Mouse (Mus musculus) hindbrain, embryonic 11.5 days (tissue): ENCODE results near the gene Ccdc69. TPM values are rescaled to one million over a fixed set of nuclear protein-coding genes. Genes with fewer than 3 reads are reported as not detected.

ENCODE experiments used
- ATAC-seq: fragments of 200-750 bp; cut with Nextera tagmentation; 2 replicates; pipeline ENCODE4 v1.8.0; 2017; ENCODE audit warnings: mild to moderate bottlenecking, moderate TSS enrichment, moderate library complexity; ENCODE audit not compliant: low FRiP score
- DNase-seq: peaks from one replicate; pipeline ENCODE4 v3.0.0-alpha.2; 2015; ENCODE audit warnings: low spot score
- H3K27ac ChIP-seq: fragments of 300-500 bp; sonication (generic); 2 replicates; pipeline ENCODE4 v1.5.1; 2014; ENCODE audit warnings: mild to moderate bottlenecking, low read depth, low read length
- H3K27me3 ChIP-seq: fragments of 300-500 bp; sonication (generic); 2 replicates; pipeline ENCODE4 v1.6.1; 2014; ENCODE audit warnings: mild to moderate bottlenecking, low read length, moderate library complexity, mixed read lengths; ENCODE audit not compliant: control insufficient read depth, insufficient read depth
- H3K36me3 ChIP-seq: fragments of 300-500 bp; sonication (generic); 2 replicates; pipeline ENCODE4 v1.6.1; 2014; ENCODE audit warnings: mild to moderate bottlenecking, low read length, moderate library complexity, mixed read lengths; ENCODE audit not compliant: control insufficient read depth, insufficient read depth
- H3K4me1 ChIP-seq: fragments of 300-500 bp; sonication (generic); replicated peaks from 2 replicates; pipeline ENCODE4 v1.6.1; 2014; ENCODE audit warnings: low read length, mixed read lengths; ENCODE audit not compliant: control insufficient read depth, insufficient read depth
- H3K4me2 ChIP-seq: fragments of 300-500 bp; sonication (generic); replicated peaks from 2 replicates; pipeline ENCODE4 v1.6.1; 2014; ENCODE audit warnings: mild to moderate bottlenecking, low read depth, low read length
- H3K4me3 ChIP-seq: fragments of 300-500 bp; sonication (generic); 2 replicates; pipeline ENCODE4 v1.5.1; 2014; ENCODE audit warnings: low read depth, low read length
- H3K9ac ChIP-seq: fragments of 300-500 bp; sonication (generic); 2 replicates; pipeline ENCODE4 v1.6.1; 2014; ENCODE audit warnings: low read depth, low read length
- H3K9me3 ChIP-seq: fragments of 300-500 bp; sonication (generic); 2 replicates; pipeline ENCODE4 v1.6.1; 2016; ENCODE audit warnings: low read length; ENCODE audit not compliant: control insufficient read depth
- WGBS: fragments of 180-500 bp; shearing (Covaris S2); extraction: QIAGEN DNeasy Blood & Tissue Kit; methylation state at CpG from one replicate; pipeline ENCODE4 v1.1.7; 2014; 5-methylcytosine and 5-hydroxymethylcytosine counted together
- polyA plus RNA-seq: library from polyadenylated mRNA; unstranded; fragments of >200 nt; fragmentation: Nextera tagmentation; extraction: Ambion mirVana; gene quantifications from 2 replicates; pipeline ENCODE4 v1.2.1, GENCODE M21; 2014

The Ccdc69 gene
- polyA plus RNA-seq, 1 experiment from 2014 or later = 0.36 TPM

- no peak for ATAC-seq
- Histone ChIP-seq H3K36me3 (no peaks in the 10 kb centered on the region), H3K4me1 (no peaks in the 10 kb centered on the region), H3K4me3 (no peak overlapping the region), H3K27ac (no peak overlapping the region), H3K27me3 (no peaks in the 10 kb centered on the region), H3K9ac (no peak overlapping the region), H3K4me2 (no peak overlapping the region), H3K9me3 (no peaks in the 10 kb centered on the region)
- WGBS = 68% methylated on average over 7 of the region's 7 CpGs
- DNase-seq = no peak
Measured at GRCm38 (mm10) chr11:55113209-55113860, 35.4 kb upstream of the Ccdc69 start.

- ATAC-seq = no peak
- no peak overlapping the region for H3K27ac ChIP-seq
- whole genome bisulfite sequencing = 80% methylated on average over 7 of the region's 7 CpGs
Measured at GRCm38 (mm10) chr11:55110566-55111169, 32.7 kb upstream of the Ccdc69 start.

GRCm38 (mm10) chr11:55109521-55110300 is 31.8 kb upstream of the Ccdc69 start:
- no peak for ATAC-seq
- no peak for DNase-seq
- Histone ChIP-seq H3K4me3 (no peak overlapping the region), H3K27me3 (no peaks in the 10 kb centered on the region), H3K9me3 (no peaks in the 10 kb centered on the region), H3K36me3 (no peaks in the 10 kb centered on the region), H3K9ac (no peak overlapping the region), H3K27ac (no peak overlapping the region), H3K4me2 (no peak overlapping the region), H3K4me1 (no peaks in the 10 kb centered on the region)
- WGBS = 96% methylated on average over 7 of the region's 7 CpGs

More at GRCm38 (mm10) chr11:55110566-55111169, 32.7 kb upstream of the Ccdc69 start:
- Histone ChIP-seq H3K4me1 (no peaks in the 10 kb centered on the region), H3K36me3 (no peaks in the 10 kb centered on the region), H3K27me3 (no peaks in the 10 kb centered on the region), H3K4me2 (no peak overlapping the region), H3K9ac (no peak overlapping the region), H3K4me3 (no peak overlapping the region), H3K9me3 (no peaks in the 10 kb centered on the region)
- no peak for DNase-seq

- Histone ChIP-seq H3K36me3 (no peaks in the 10 kb centered on the region), H3K27me3 (no peaks in the 10 kb centered on the region), H3K9me3 (no peaks in the 10 kb centered on the region), H3K4me1 (no peaks in the 10 kb centered on the region), H3K9ac (no peak overlapping the region), H3K4me2 (no peak overlapping the region), H3K4me3 (no peak overlapping the region), H3K27ac (no peak overlapping the region)
- no peak for DNase-seq
- no peak for ATAC-seq
- WGBS = 80% methylated on average over 1 of the region's 1 CpGs
Measured at GRCm38 (mm10) chr11:55106636-55107035, 28.7 kb upstream of the Ccdc69 start.

- no peak overlapping the region for H3K9ac ChIP-seq
- H3K9me3 ChIP-seq = no peaks in the 10 kb centered on the region
- H3K4me1 ChIP-seq = no peaks in the 10 kb centered on the region
- ATAC-seq (no peak), DNase-seq (no peak)
- no peaks in the 10 kb centered on the region for H3K36me3 ChIP-seq
- no peak overlapping the region for H3K4me2 ChIP-seq
- H3K4me3 ChIP-seq = no peak overlapping the region
- no peaks in the 10 kb centered on the region for H3K27me3 ChIP-seq
- no peak overlapping the region for H3K27ac ChIP-seq
- 82% methylated on average over 4 of the region's 4 CpGs for WGBS
Measured at GRCm38 (mm10) chr11:55105389-55105788, 27.5 kb upstream of the Ccdc69 start.

DNA sequence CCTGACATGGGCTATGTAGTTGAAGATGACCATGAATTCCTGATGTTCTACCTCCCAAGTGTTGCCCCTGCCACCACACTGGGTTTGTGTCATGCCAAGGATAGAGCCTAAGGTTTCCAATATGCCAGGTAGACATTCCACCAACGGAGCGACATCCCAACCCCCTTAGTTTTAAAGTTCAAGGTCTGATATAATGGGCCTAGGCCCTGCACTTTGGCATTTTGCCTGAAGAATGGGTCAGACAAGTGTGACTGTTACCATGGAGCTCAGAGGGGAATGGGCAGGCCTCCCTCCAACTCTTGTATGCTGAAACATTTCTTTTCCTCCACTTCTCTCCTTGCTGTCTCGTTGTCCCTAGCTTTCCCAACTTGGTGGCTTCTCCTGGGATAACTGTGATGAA is 25.3 kb upstream of the Ccdc69 start:
- ATAC-seq (no peak), DNase-seq (no peak)
- no peaks in the 10 kb centered on the region for H3K27me3 ChIP-seq
- H3K4me3 ChIP-seq = no peak overlapping the region
- H3K27ac ChIP-seq = no peak overlapping the region
- no peaks in the 10 kb centered on the region for H3K9me3 ChIP-seq
- H3K36me3 ChIP-seq = no peaks in the 10 kb centered on the region
- WGBS = 73% methylated on average over 3 of the region's 3 CpGs
- H3K4me2 ChIP-seq = no peak overlapping the region
- no peak overlapping the region for H3K9ac ChIP-seq
- 0 out of 2 replicates have a peak, but pooled peaks cover 2% of the 10 kb centered on the region for H3K4me1 ChIP-seq

- H3K27ac ChIP-seq = no peak overlapping the region
- 84% methylated on average over 3 of the region's 3 CpGs for WGBS
- no peak overlapping the region for H3K4me2 ChIP-seq
- DNase-seq (no peak), ATAC-seq (no peak)
- H3K36me3 ChIP-seq = no peaks in the 10 kb centered on the region
- H3K4me3 ChIP-seq = no peak overlapping the region
- 0 out of 2 replicates have a peak, but pooled peaks cover 2% of the 10 kb centered on the region for H3K4me1 ChIP-seq
- no peaks in the 10 kb centered on the region for H3K27me3 ChIP-seq
- no peak overlapping the region for H3K9ac ChIP-seq
- no peaks in the 10 kb centered on the region for H3K9me3 ChIP-seq
Measured at GRCm38 (mm10) chr11:55102015-55102414, 24.1 kb upstream of the Ccdc69 start.

DNA sequence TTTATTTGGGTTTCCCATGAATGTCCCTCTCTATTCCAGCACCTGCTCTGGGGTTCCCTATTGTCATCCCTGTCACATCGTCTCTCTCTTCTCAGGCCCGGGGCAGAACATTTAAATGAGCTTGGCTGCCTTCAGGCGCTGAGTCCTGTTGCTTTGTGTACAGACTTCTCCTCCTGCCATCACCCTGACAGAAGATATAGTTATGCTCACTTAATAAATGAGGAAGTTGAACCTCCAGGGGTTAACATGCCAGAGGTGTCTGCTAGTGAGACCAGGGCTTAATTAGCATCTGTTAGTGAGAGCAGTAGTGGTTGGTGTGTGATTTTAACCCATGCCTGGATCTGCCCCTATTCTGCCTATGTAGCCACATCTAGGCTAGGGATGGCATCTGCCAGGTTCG is 21.9 kb upstream of the Ccdc69 start:
- ATAC-seq = no peak
- Histone ChIP-seq H3K4me1 (0 out of 2 replicates have a peak, but pooled peaks cover 2% of the 10 kb centered on the region), H3K4me2 (no peak overlapping the region), H3K4me3 (no peak overlapping the region), H3K9me3 (no peaks in the 10 kb centered on the region), H3K27ac (no peak overlapping the region), H3K9ac (no peak overlapping the region), H3K27me3 (no peaks in the 10 kb centered on the region), H3K36me3 (no peaks in the 10 kb centered on the region)
- 49% methylated on average over 4 of the region's 4 CpGs for WGBS
- DNase-seq = peak; percentile 34
